Mouse (Mus musculus) ES-E14 (cell line): ENCODE data around the gene Cdkn2aip. TPM values are rescaled to one million over a fixed set of nuclear protein-coding genes. Genes with fewer than 3 reads are reported as not detected.

Source experiments
- DNase-seq: peaks from one replicate; pipeline ENCODE4 v3.0.0-alpha.2; 2013; ENCODE audit warnings: low read depth, low spot score
- H3K27ac ChIP-seq: 2 replicates; pipeline ENCODE4 v1.5.1; 2012; ENCODE audit warnings: low read depth, mild to moderate bottlenecking, low read length, moderate library complexity, mixed read lengths; ENCODE audit not compliant: poor library complexity, insufficient read depth, severe bottlenecking
- H3K36me3 ChIP-seq: 2 replicates; pipeline ENCODE4 v1.6.1; 2012; ENCODE audit warnings: mild to moderate bottlenecking, low read length, moderate library complexity, mixed read lengths; ENCODE audit not compliant: control insufficient read depth, poor library complexity, insufficient read depth, severe bottlenecking
- H3K4me1 ChIP-seq, 2 experiments: fragments of 150-350 bp in 1 of 2; sonication (generic) in 1 of 2; 2 replicates each; pipeline ENCODE4 v1.6.1; 2012; ENCODE audit warnings: low read length in 2 of 2, mild to moderate bottlenecking in 1 of 2, mixed read lengths in 1 of 2; ENCODE audit not compliant: control insufficient read depth in 2 of 2, insufficient read depth in 2 of 2, poor library complexity in 1 of 2
- H3K4me3 ChIP-seq, 2 experiments: fragments of 150-350 bp in 1 of 2; sonication (generic) in 1 of 2; 2 replicates each; pipeline ENCODE4 v1.5.1; 2012; ENCODE audit warnings: low read length in 2 of 2, low read depth in 1 of 2, mild to moderate bottlenecking in 1 of 2, mixed read lengths in 1 of 2; ENCODE audit not compliant: insufficient read depth in 1 of 2, poor library complexity in 1 of 2, severe bottlenecking in 1 of 2
- H3K9ac ChIP-seq: 2 replicates; pipeline ENCODE4 v1.6.1; 2012; ENCODE audit warnings: low read depth, mild to moderate bottlenecking, low read length, mixed read lengths; ENCODE audit not compliant: poor library complexity, insufficient read depth, severe bottlenecking
- H3K9me3 ChIP-seq: fragments of 150-350 bp; sonication (generic); 2 replicates; pipeline ENCODE4 v1.6.1; 2012; ENCODE audit warnings: low read depth, mild to moderate bottlenecking, low read length; ENCODE audit not compliant: control insufficient read depth, insufficient read depth
- CHD2 ChIP-seq: IDR thresholded peaks from 2 replicates; pipeline ENCODE4 v1.6.1; 2014; ENCODE audit warnings: mild to moderate bottlenecking, low read depth, low read length, inconsistent platforms
- HCFC1 ChIP-seq: IDR thresholded peaks from 2 replicates; pipeline ENCODE4 v1.6.1; 2012; ENCODE audit warnings: low read length, inconsistent platforms, borderline replicate concordance; ENCODE audit not compliant: insufficient read depth
- MAFK ChIP-seq: IDR thresholded peaks from 2 replicates; pipeline ENCODE4 v1.6.1; 2014; ENCODE audit warnings: mild to moderate bottlenecking, low read depth, low read length, inconsistent platforms; ENCODE audit not compliant: insufficient read depth
- ZC3H11A ChIP-seq: IDR thresholded peaks from 2 replicates; pipeline ENCODE4 v1.6.1; 2012; ENCODE audit warnings: low read depth, mild to moderate bottlenecking, inconsistent platforms, low read length, borderline replicate concordance
- ZNF384 ChIP-seq: IDR thresholded peaks from 2 replicates; pipeline ENCODE4 v1.6.1; 2012; ENCODE audit warnings: low read depth, low read length, inconsistent platforms
- in situ Hi-C, 2 experiments: fragments of 600-800 bp; cut with MboI; formaldehyde crosslinking; loops; one replicate each; pipeline ENCODE4 v1.15.1; 2025; ENCODE audit warnings: low sequenced_read_pairs in 2 of 2, inconsistent platforms in 1 of 2; ENCODE audit not compliant: unreplicated experiment in 2 of 2
- total RNA-seq: library from RNA; depleted of rRNA; stranded (reverse); fragments of 300-350 nt; gene quantifications from 2 replicates; pipeline ENCODE4 v1.2.3, GENCODE M21; 2012

The Cdkn2aip gene
- total RNA-seq, 1 experiment = 14.9 TPM

DNA sequence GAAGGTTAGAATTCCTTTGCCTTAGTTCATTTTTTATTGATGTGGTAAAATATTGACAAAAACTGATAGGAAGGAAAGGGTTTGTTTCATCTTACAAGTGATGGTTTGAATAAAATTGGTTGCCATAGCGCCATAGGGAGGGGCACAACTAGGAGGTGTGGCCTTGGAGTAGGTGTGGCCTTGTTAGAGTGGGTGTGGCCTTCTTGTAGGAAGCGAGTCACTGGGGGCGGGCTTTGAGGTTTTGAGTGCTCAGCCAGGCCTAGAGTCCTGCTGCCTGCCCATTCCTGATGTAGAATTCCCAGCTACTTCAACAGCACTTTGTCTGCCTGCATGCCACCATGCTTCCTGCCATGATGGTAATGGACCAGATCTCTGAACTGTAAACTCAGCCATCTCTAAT lies 39.4 kb upstream of the Cdkn2aip start:
- in situ Hi-C loops = no loop called here
- TF ChIP-seq ZC3H11A (no peak), MAFK (no peak), CHD2 (no peak), HCFC1 (no peak), ZNF384 (no peak)
- no peak overlapping the region for H3K27ac ChIP-seq
- H3K9me3 ChIP-seq = no peaks in the 10 kb centered on the region
- H3K4me3 ChIP-seq = no peak overlapping the region
- no peaks in the 10 kb centered on the region for H3K36me3 ChIP-seq
- H3K4me1 ChIP-seq = peaks cover 0 to 2% of the 10 kb centered on the region in 2 experiments; a peak in 1 of 4 replicates
- no peak overlapping the region for H3K9ac ChIP-seq
- no peak for DNase-seq

DNA sequence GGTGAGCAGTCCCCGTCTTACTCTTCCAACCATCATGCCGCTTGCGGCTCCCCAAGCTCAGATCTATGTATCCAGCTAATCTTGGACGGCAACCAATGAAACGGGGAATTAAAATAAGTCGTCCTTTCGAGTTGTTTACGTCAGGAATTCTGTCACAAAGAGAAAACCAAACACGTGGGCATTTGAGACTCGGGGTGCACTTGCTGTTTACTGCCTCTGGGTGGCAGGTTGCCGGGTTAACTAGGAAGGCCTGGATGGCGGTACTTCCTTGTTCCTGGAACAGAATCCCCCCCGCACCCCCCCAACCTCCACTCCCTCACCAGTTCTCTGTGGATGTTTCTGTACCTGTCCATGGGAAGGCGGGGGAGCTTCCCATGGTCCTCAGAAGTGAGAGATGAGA lies 36.4 kb upstream of the Cdkn2aip start:
- Histone ChIP-seq H3K36me3 (no peaks in the 10 kb centered on the region), H3K4me1 (peaks cover 0 to 4% of the 10 kb centered on the region in 2 experiments; a peak in 1 of 4 replicates), H3K9ac (peak overlapping the region; percentile 64), H3K9me3 (no peaks in the 10 kb centered on the region), H3K4me3 (peak overlapping the region; percentile 49 to 52), H3K27ac (no peak overlapping the region)
- in situ Hi-C loops = no loop called here
- DNase-seq = peak; percentile 64
- TF ChIP-seq ZC3H11A (no peak), CHD2 (no peak), HCFC1 (no peak), ZNF384 (no peak)

DNA sequence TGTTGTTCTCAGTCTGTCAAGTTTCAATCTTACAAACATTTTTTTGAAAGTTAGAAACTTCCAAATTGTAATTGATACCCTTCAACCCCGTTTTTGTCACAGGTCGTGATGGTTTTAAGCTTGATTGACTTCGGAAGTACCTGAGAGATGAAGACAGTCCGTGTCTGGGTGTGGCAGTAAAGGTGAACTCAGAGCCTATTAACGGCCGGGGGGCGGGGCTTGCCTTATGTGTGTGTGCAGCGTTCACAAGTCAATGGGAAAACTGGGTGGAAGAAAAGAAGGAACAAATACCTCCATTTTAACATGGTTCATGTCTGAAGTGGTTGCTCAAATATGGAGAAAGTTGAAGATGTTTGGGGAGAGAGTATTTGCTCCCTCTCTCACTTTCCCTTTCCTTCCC lies 35.8 kb upstream of the Cdkn2aip start:
- Histone ChIP-seq H3K36me3 (no peaks in the 10 kb centered on the region), H3K4me3 (peak overlapping the region; percentile 49 to 52), H3K9ac (no peak overlapping the region), H3K4me1 (peaks cover 0 to 4% of the 10 kb centered on the region in 2 experiments; a peak in 1 of 4 replicates), H3K9me3 (no peaks in the 10 kb centered on the region), H3K27ac (no peak overlapping the region)
- no peak for TF ChIP-seq HCFC1
- no peak for DNase-seq
- in situ Hi-C loops = no loop called here

DNA sequence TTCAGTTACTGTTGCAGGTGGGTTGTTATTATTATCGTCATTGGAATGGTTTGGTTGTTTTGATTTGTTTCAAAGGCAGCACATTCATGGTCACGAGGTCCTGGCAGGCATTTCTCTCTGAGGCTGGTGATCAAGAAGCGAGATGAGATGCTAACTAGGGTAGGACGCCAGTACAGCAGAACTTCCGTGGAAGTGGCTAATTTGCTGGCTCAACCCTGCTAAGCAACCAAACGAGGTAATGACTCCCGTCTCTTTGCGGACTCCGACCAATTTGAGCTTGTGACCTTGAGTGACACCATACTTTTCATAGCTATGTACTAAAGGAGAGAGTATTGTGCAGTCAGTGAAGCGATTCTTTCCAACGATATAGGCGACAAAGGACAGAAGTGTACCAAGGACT lies 32.6 kb upstream of the Cdkn2aip start:
- H3K4me3 ChIP-seq = no peak overlapping the region
- no peak for DNase-seq
- H3K9ac ChIP-seq = no peak overlapping the region
- no peaks in the 10 kb centered on the region for H3K36me3 ChIP-seq
- TF ChIP-seq MAFK (no peak), HCFC1 (no peak), ZNF384 (no peak), ZC3H11A (no peak), CHD2 (no peak)
- no peaks in the 10 kb centered on the region for H3K9me3 ChIP-seq
- in situ Hi-C loops = no loop called here
- H3K27ac ChIP-seq = no peak overlapping the region
- H3K4me1 ChIP-seq = peaks cover 0 to 7% of the 10 kb centered on the region in 2 experiments; a peak in 1 of 4 replicates

DNA sequence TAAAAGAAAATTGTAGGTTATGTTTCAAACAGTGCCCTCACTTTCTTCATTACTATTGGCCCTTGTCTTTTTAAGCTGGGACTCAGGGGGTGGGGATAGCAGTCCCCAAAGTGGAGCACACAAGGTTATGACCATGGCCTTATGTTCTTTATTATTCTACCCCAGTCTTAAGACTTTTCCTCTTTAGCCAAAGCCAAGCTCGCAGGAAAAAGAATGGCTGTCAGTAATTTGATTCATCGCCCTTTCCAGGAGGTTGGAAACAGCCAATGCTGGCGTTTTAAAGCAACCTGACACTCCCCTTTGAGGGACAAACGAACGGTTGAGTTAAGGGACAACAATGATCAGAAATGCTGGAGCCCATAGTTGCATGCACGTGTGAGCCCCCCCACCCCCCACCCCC lies 32.1 kb upstream of the Cdkn2aip start:
- Histone ChIP-seq H3K27ac (no peak overlapping the region), H3K9me3 (no peaks in the 10 kb centered on the region), H3K9ac (no peak overlapping the region), H3K4me3 (no peak overlapping the region), H3K36me3 (no peaks in the 10 kb centered on the region), H3K4me1 (peaks cover 0 to 5% of the 10 kb centered on the region in 2 experiments; a peak in 1 of 4 replicates)
- TF ChIP-seq ZNF384 (no peak), HCFC1 (no peak), CHD2 (no peak), MAFK (no peak), ZC3H11A (no peak)
- in situ Hi-C loops = no loop called here
- no peak for DNase-seq
